Mouse (Mus musculus): ENCODE data around the gene Lipt2. TPM values are rescaled to one million over a fixed set of nuclear protein-coding genes. Genes with fewer than 3 reads are reported as not detected.

Lipt2 gene
- polyA plus RNA-seq, 1 experiment from 2014 or later = 11.6 TPM

- no peak overlapping the region for H3K4me2 ChIP-seq (ENCODE audit: low read depth, low read length)
- H3K4me1 ChIP-seq (ENCODE audit: control insufficient read depth, insufficient read depth, low read length) = 0 out of 2 replicates have a peak, but pooled peaks cover 2% of the 10 kb centered on the region
- H3K36me3 ChIP-seq (ENCODE audit: control insufficient read depth, insufficient read depth) = no peaks in the 10 kb centered on the region
- ATAC-seq (replicated peaks; ENCODE audit: extremely low read depth, insufficient read depth, low FRiP score) = no peak
- no peak overlapping the region for H3K9ac ChIP-seq (ENCODE audit: low read length)
- no peaks in the 10 kb centered on the region for H3K27me3 ChIP-seq (ENCODE audit: control insufficient read depth, insufficient read depth, low read length)
- WGBS = 85% methylated on average over 7 of the region's 7 CpGs
- 0 out of 2 replicates have a peak, but pooled peaks cover 2% of the 10 kb centered on the region for H3K9me3 ChIP-seq (replicated peaks; ENCODE audit: control insufficient read depth, low read length)
- H3K4me3 ChIP-seq (ENCODE audit: low read length) = no peak overlapping the region
- no peak overlapping the region for H3K27ac ChIP-seq (ENCODE audit: low read length)
These were observed 32.6 kb upstream of the Lipt2 start for GRCm38 (mm10) chr7:100126514-100126913.

- 71% methylated on average over 7 of the region's 7 CpGs for WGBS
- no peak overlapping the region for H3K4me3 ChIP-seq (ENCODE audit: low read length)
- 0 out of 2 replicates have a peak, but pooled peaks cover 2% of the 10 kb centered on the region for H3K9me3 ChIP-seq (replicated peaks; ENCODE audit: control insufficient read depth, low read length)
- no peak overlapping the region for H3K9ac ChIP-seq (ENCODE audit: low read length)
- H3K27me3 ChIP-seq (ENCODE audit: control insufficient read depth, insufficient read depth, low read length) = no peaks in the 10 kb centered on the region
- H3K36me3 ChIP-seq (ENCODE audit: control insufficient read depth, insufficient read depth) = no peaks in the 10 kb centered on the region
- H3K27ac ChIP-seq (ENCODE audit: low read length) = no peak overlapping the region
- ATAC-seq (replicated peaks; ENCODE audit: extremely low read depth, insufficient read depth, low FRiP score) = no peak
- no peak overlapping the region for H3K4me2 ChIP-seq (ENCODE audit: low read depth, low read length)
- H3K4me1 ChIP-seq (ENCODE audit: control insufficient read depth, insufficient read depth, low read length) = no peaks in the 10 kb centered on the region
These were observed 30.6 kb upstream of the Lipt2 start for GRCm38 (mm10) chr7:100128262-100129041.

GRCm38 (mm10) chr7:100130592-100130991, 28.5 kb upstream of the Lipt2 start:
- Histone ChIP-seq H3K36me3 (ENCODE audit: control insufficient read depth, insufficient read depth) (no peaks in the 10 kb centered on the region), H3K9me3 (replicated peaks; ENCODE audit: control insufficient read depth, low read length) (0 out of 2 replicates have a peak, but pooled peaks cover 2% of the 10 kb centered on the region), H3K9ac (ENCODE audit: low read length) (no peak overlapping the region), H3K27me3 (ENCODE audit: control insufficient read depth, insufficient read depth, low read length) (no peaks in the 10 kb centered on the region), H3K4me1 (ENCODE audit: control insufficient read depth, insufficient read depth, low read length) (no peaks in the 10 kb centered on the region), H3K27ac (ENCODE audit: low read length) (no peak overlapping the region), H3K4me2 (ENCODE audit: low read depth, low read length) (no peak overlapping the region), H3K4me3 (ENCODE audit: low read length) (no peak overlapping the region)
- ATAC-seq (replicated peaks; ENCODE audit: extremely low read depth, insufficient read depth, low FRiP score) = no peak
- 58% methylated on average over 6 of the region's 6 CpGs for WGBS

GRCm38 (mm10) chr7:100132379-100132778, 26.7 kb upstream of the Lipt2 start:
- Histone ChIP-seq H3K4me3 (ENCODE audit: low read length) (no peak overlapping the region), H3K9ac (ENCODE audit: low read length) (no peak overlapping the region), H3K36me3 (ENCODE audit: control insufficient read depth, insufficient read depth) (no peaks in the 10 kb centered on the region), H3K4me2 (ENCODE audit: low read depth, low read length) (no peak overlapping the region), H3K27ac (ENCODE audit: low read length) (no peak overlapping the region), H3K4me1 (ENCODE audit: control insufficient read depth, insufficient read depth, low read length) (no peaks in the 10 kb centered on the region), H3K9me3 (replicated peaks; ENCODE audit: control insufficient read depth, low read length) (no peaks in the 10 kb centered on the region), H3K27me3 (ENCODE audit: control insufficient read depth, insufficient read depth, low read length) (no peaks in the 10 kb centered on the region)
- no peak for ATAC-seq (replicated peaks; ENCODE audit: extremely low read depth, insufficient read depth, low FRiP score)
- 68% methylated on average over 1 of the region's 1 CpGs for WGBS

- Histone ChIP-seq H3K4me2 (ENCODE audit: low read depth, low read length) (no peak overlapping the region), H3K9me3 (replicated peaks; ENCODE audit: control insufficient read depth, low read length) (no peaks in the 10 kb centered on the region), H3K27ac (ENCODE audit: low read length) (no peak overlapping the region), H3K4me1 (ENCODE audit: control insufficient read depth, insufficient read depth, low read length) (no peaks in the 10 kb centered on the region), H3K27me3 (ENCODE audit: control insufficient read depth, insufficient read depth, low read length) (no peaks in the 10 kb centered on the region), H3K36me3 (ENCODE audit: control insufficient read depth, insufficient read depth) (no peaks in the 10 kb centered on the region), H3K9ac (ENCODE audit: low read length) (no peak overlapping the region), H3K4me3 (ENCODE audit: low read length) (no peak overlapping the region)
- WGBS = 55% methylated on average over 9 of the region's 9 CpGs
- ATAC-seq (replicated peaks; ENCODE audit: extremely low read depth, insufficient read depth, low FRiP score) = no peak
These were observed 22.0 kb upstream of the Lipt2 start for GRCm38 (mm10) chr7:100137038-100137437.

- no peak for ATAC-seq (replicated peaks; ENCODE audit: extremely low read depth, insufficient read depth, low FRiP score)
- Histone ChIP-seq H3K4me1 (ENCODE audit: control insufficient read depth, insufficient read depth, low read length) (no peaks in the 10 kb centered on the region), H3K27me3 (ENCODE audit: control insufficient read depth, insufficient read depth, low read length) (no peaks in the 10 kb centered on the region), H3K27ac (ENCODE audit: low read length) (no peak overlapping the region), H3K9me3 (replicated peaks; ENCODE audit: control insufficient read depth, low read length) (no peaks in the 10 kb centered on the region), H3K9ac (ENCODE audit: low read length) (no peak overlapping the region), H3K36me3 (ENCODE audit: control insufficient read depth, insufficient read depth) (no peaks in the 10 kb centered on the region), H3K4me3 (ENCODE audit: low read length) (no peak overlapping the region), H3K4me2 (ENCODE audit: low read depth, low read length) (no peak overlapping the region)
- WGBS = 92% methylated on average over 4 of the region's 4 CpGs
These were observed 21.0 kb upstream of the Lipt2 start for GRCm38 (mm10) chr7:100138075-100138474.

- no peaks in the 10 kb centered on the region for H3K27me3 ChIP-seq (ENCODE audit: control insufficient read depth, insufficient read depth, low read length)
- H3K9me3 ChIP-seq (replicated peaks; ENCODE audit: control insufficient read depth, low read length) = no peaks in the 10 kb centered on the region
- H3K4me1 ChIP-seq (ENCODE audit: control insufficient read depth, insufficient read depth, low read length) = no peaks in the 10 kb centered on the region
- no peak overlapping the region for H3K27ac ChIP-seq (ENCODE audit: low read length)
- H3K4me2 ChIP-seq (ENCODE audit: low read depth, low read length) = no peak overlapping the region
- no peaks in the 10 kb centered on the region for H3K36me3 ChIP-seq (ENCODE audit: control insufficient read depth, insufficient read depth)
- no peak overlapping the region for H3K9ac ChIP-seq (ENCODE audit: low read length)
- H3K4me3 ChIP-seq (ENCODE audit: low read length) = no peak overlapping the region
- no peak for ATAC-seq (replicated peaks; ENCODE audit: extremely low read depth, insufficient read depth, low FRiP score)
- WGBS = 65% methylated on average over 1 of the region's 1 CpGs
These were observed 18.5 kb upstream of the Lipt2 start for GRCm38 (mm10) chr7:100140591-100140990.

- Histone ChIP-seq H3K36me3 (ENCODE audit: control insufficient read depth, insufficient read depth) (no peaks in the 10 kb centered on the region), H3K27ac (ENCODE audit: low read length) (no peak overlapping the region), H3K4me1 (ENCODE audit: control insufficient read depth, insufficient read depth, low read length) (no peaks in the 10 kb centered on the region), H3K9me3 (replicated peaks; ENCODE audit: control insufficient read depth, low read length) (no peaks in the 10 kb centered on the region), H3K4me2 (ENCODE audit: low read depth, low read length) (no peak overlapping the region), H3K9ac (ENCODE audit: low read length) (no peak overlapping the region), H3K27me3 (ENCODE audit: control insufficient read depth, insufficient read depth, low read length) (no peaks in the 10 kb centered on the region), H3K4me3 (ENCODE audit: low read length) (no peak overlapping the region)
- WGBS = 77% methylated on average over 4 of the region's 4 CpGs
- ATAC-seq (replicated peaks; ENCODE audit: extremely low read depth, insufficient read depth, low FRiP score) = no peak
These were observed 10.5 kb upstream of the Lipt2 start for GRCm38 (mm10) chr7:100148586-100148985.

GRCm38 (mm10) chr7:100150086-100150485, 9.0 kb upstream of the Lipt2 start:
- Histone ChIP-seq H3K4me1 (ENCODE audit: control insufficient read depth, insufficient read depth, low read length) (no peaks in the 10 kb centered on the region), H3K9me3 (replicated peaks; ENCODE audit: control insufficient read depth, low read length) (no peaks in the 10 kb centered on the region), H3K9ac (ENCODE audit: low read length) (no peak overlapping the region), H3K36me3 (ENCODE audit: control insufficient read depth, insufficient read depth) (no peaks in the 10 kb centered on the region), H3K4me3 (ENCODE audit: low read length) (no peak overlapping the region; the same call in 1 of the 2 replicates), H3K4me2 (ENCODE audit: low read depth, low read length) (no peak overlapping the region), H3K27ac (ENCODE audit: low read length) (no peak overlapping the region; the same call in 1 of the 2 replicates), H3K27me3 (ENCODE audit: control insufficient read depth, insufficient read depth, low read length) (no peaks in the 10 kb centered on the region)
- ATAC-seq (replicated peaks; ENCODE audit: extremely low read depth, insufficient read depth, low FRiP score) = no peak
- 54% methylated on average over 10 of the region's 10 CpGs for WGBS
